Mouse (Mus musculus): ENCODE measurements around the gene Kcne1. TPM values are rescaled to one million over a fixed set of nuclear protein-coding genes. Genes with fewer than 3 reads are reported as not detected.
A peak's percentile ranks its signal among the peaks of the same experiment; 100 is the strongest.

Kcne1 gene
- total RNA-seq, 1 experiment from 2014 or later: not detected

- no peak for ATAC-seq (replicated peaks; ENCODE audit: insufficient number of reproducible peaks, low FRiP score, low TSS enrichment, poor library complexity, severe bottlenecking)
Observed at GRCm38 (mm10) chr16:92358734-92359133, 534 bp downstream of the Kcne1 start.

- ATAC-seq (replicated peaks; ENCODE audit: insufficient number of reproducible peaks, low FRiP score, low TSS enrichment, poor library complexity, severe bottlenecking): no peak
Observed at GRCm38 (mm10) chr16:92357566-92357965, 1.7 kb downstream of the Kcne1 start.

GRCm38 (mm10) chr16:92357023-92357422 is 2.2 kb downstream of the Kcne1 start:
- ATAC-seq (replicated peaks; ENCODE audit: insufficient number of reproducible peaks, low FRiP score, low TSS enrichment, poor library complexity, severe bottlenecking): no peak

- ATAC-seq (replicated peaks; ENCODE audit: insufficient number of reproducible peaks, low FRiP score, low TSS enrichment, poor library complexity, severe bottlenecking): no peak
Observed at GRCm38 (mm10) chr16:92355982-92356381, 3.3 kb downstream of the Kcne1 start.

GRCm38 (mm10) chr16:92355366-92355765 is 3.9 kb downstream of the Kcne1 start:
- ATAC-seq (replicated peaks; ENCODE audit: insufficient number of reproducible peaks, low FRiP score, low TSS enrichment, poor library complexity, severe bottlenecking): no peak

- no peak for ATAC-seq (replicated peaks; ENCODE audit: insufficient number of reproducible peaks, low FRiP score, low TSS enrichment, poor library complexity, severe bottlenecking)
Observed at GRCm38 (mm10) chr16:92353897-92354296, 5.4 kb downstream of the Kcne1 start.

- ATAC-seq (replicated peaks; ENCODE audit: insufficient number of reproducible peaks, low FRiP score, low TSS enrichment, poor library complexity, severe bottlenecking): no peak
Observed at GRCm38 (mm10) chr16:92353295-92353694, 6.0 kb downstream of the Kcne1 start.

GRCm38 (mm10) chr16:92348941-92349340 is 10.3 kb downstream of the Kcne1 start:
- no peak for ATAC-seq (replicated peaks; ENCODE audit: insufficient number of reproducible peaks, low FRiP score, low TSS enrichment, poor library complexity, severe bottlenecking)

GRCm38 (mm10) chr16:92346297-92346916 is 12.9 kb downstream of the Kcne1 start:
- no peak for ATAC-seq (replicated peaks; ENCODE audit: insufficient number of reproducible peaks, low FRiP score, low TSS enrichment, poor library complexity, severe bottlenecking)

GRCm38 (mm10) chr16:92345177-92345576 is 14.1 kb downstream of the Kcne1 start:
- no peak for ATAC-seq (replicated peaks; ENCODE audit: insufficient number of reproducible peaks, low FRiP score, low TSS enrichment, poor library complexity, severe bottlenecking)

- 0 out of 2 replicates have a peak, but pooled peaks have one; percentile 48 for ATAC-seq (replicated peaks; ENCODE audit: insufficient number of reproducible peaks, low FRiP score, low TSS enrichment, poor library complexity, severe bottlenecking)
Observed at GRCm38 (mm10) chr16:92340612-92341511, 18.4 kb downstream of the Kcne1 start.

- ATAC-seq (replicated peaks; ENCODE audit: insufficient number of reproducible peaks, low FRiP score, low TSS enrichment, poor library complexity, severe bottlenecking): peak; percentile 63; the same call in 1 of the 2 replicates
Observed at GRCm38 (mm10) chr16:92336280-92336679, 23.0 kb downstream of the Kcne1 start.

GRCm38 (mm10) chr16:92334600-92334999 is 24.7 kb downstream of the Kcne1 start:
- ATAC-seq (replicated peaks; ENCODE audit: insufficient number of reproducible peaks, low FRiP score, low TSS enrichment, poor library complexity, severe bottlenecking): no peak

- no peak for ATAC-seq (replicated peaks; ENCODE audit: insufficient number of reproducible peaks, low FRiP score, low TSS enrichment, poor library complexity, severe bottlenecking)
Observed at GRCm38 (mm10) chr16:92330966-92331365, 28.3 kb downstream of the Kcne1 start.

GRCm38 (mm10) chr16:92327911-92328310 is 31.4 kb downstream of the Kcne1 start:
- no peak for ATAC-seq (replicated peaks; ENCODE audit: insufficient number of reproducible peaks, low FRiP score, low TSS enrichment, poor library complexity, severe bottlenecking)

- ATAC-seq (replicated peaks; ENCODE audit: insufficient number of reproducible peaks, low FRiP score, low TSS enrichment, poor library complexity, severe bottlenecking): no peak
Observed at GRCm38 (mm10) chr16:92325062-92325406, 34.2 kb downstream of the Kcne1 start.

GRCm38 (mm10) chr16:92324309-92325061 is 34.8 kb downstream of the Kcne1 start:
- ATAC-seq (replicated peaks; ENCODE audit: insufficient number of reproducible peaks, low FRiP score, low TSS enrichment, poor library complexity, severe bottlenecking): no peak

- no peak for ATAC-seq (replicated peaks; ENCODE audit: insufficient number of reproducible peaks, low FRiP score, low TSS enrichment, poor library complexity, severe bottlenecking)
Observed at GRCm38 (mm10) chr16:92321341-92321740, 37.9 kb downstream of the Kcne1 start, which contains the start of gene Fam243. Gene Fam243, minus strand, starts transcription at chr16:92321441.

GRCm38 (mm10) chr16:92320361-92320760 is 38.9 kb downstream of the Kcne1 start:
- ATAC-seq (replicated peaks; ENCODE audit: insufficient number of reproducible peaks, low FRiP score, low TSS enrichment, poor library complexity, severe bottlenecking): no peak

All from monocyte, adult 5-6 weeks (primary cell).